Mouse (Mus musculus): Measurements from ENCODE around the gene Mettl3.
"Not testable (repeated sequence)": the region's sequence is repeated elsewhere in the genome, so short reads cannot be mapped to it uniquely, and the experiment has no call there.

Gene Mettl3

DNA sequence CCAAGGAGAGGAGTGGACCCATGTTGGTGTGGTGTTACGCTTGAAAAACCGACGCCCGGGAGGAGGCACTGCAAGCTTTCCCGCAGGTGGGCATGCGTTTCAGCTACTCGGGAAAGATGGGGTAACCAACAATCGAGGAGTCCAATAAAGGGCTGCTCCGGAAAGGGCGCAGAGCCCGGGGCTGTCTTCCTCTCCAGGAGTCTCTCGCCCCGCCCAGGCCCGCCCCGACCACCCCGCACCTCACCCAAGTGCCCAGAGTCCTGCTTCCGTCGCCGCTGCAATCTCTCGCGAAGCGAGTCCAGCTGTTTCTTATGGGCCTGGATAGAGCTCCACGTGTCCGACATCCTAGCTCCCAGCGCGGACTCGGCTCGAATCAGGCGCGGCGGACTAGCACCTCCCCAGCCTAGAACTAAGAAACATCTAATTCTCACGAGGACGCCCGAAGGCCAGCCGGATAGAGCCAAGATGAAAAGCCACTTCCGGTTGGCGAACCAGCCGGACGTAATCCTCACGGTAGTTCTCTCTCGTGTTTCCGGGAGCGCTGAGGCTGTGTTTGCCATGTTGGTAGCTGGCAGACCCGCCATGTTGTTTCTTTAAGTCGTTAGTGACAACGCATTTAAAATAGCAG, at the start of gene Mettl3:
Gene Mettl3, minus strand, starts transcription at position 485 of the 628 bp plus-strand sequence.
- DNase-seq: peak; percentile 92

DNA sequence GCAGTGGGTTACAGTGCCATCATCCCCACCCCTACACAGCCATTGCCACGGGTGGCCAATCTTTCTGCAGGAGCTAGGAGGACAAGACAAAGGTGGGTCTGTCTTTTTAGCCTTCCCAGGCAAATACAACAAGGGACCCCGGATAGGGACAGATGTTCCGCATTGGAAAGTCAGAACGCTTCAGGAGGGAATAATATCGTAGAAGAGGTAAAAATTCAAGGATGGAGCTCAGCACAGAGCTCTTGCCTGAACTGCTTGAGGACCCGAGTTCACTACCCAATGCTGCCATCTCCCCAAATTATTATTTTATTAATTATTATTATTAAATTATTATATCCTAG, 34.6 kb upstream of the Mettl3 start:
- DNase-seq: no peak

DNA sequence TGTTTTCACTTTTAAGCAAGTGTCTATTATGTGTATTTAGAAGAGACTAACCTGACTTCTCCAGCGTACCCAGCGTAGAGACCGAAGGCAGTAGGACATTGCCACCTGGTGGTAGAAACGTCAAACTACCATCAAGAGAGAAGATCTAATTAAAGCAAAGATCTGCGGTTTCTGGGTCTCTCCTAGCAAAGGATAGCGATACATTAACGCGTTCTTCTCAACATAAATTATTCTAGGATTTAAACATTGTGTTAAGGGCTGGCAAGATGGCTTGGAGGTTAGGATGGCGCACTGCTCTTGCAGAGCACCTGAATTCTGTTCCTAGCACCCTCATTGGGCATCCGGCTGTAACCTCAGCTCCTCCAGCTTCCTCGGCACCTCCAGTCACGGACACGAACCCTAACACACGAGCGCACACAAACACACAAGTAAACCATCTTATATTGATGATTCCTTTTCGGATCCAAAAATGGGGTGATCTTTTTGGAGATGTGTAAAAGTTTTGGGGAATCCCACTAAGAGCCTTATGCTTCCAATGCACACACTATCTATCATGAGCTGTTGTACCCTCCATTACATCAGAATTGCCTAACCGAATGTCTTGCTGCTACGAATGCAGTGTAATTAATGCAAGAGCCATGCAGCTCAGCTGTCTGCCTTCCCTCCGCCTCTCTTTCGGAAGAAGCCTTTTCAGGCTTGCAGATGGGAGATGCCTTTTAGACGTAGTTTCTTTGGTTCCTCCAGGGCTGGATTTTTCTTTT, 34.0 kb upstream of the Mettl3 start:
- peak; percentile 43 for DNase-seq

DNA sequence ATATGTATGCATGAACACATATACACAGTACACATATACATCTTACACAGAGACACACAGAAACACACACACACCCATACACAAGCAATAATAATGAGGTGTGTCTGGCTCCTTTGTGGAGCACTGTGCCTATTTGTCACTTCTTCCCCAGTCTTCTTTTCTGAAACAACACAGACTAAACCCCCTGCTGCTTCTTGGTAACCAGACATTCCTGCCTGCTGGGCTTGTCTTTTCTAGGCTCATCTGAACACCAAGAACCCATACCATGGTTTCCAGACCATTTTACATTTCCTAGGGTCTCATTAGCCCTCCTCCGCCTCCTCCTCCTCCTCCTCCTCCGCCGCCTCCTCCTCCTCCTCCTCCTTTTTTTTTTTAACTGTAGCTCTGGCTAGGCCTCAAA, 27.2 kb upstream of the Mettl3 start:
- DNase-seq: no peak

DNA sequence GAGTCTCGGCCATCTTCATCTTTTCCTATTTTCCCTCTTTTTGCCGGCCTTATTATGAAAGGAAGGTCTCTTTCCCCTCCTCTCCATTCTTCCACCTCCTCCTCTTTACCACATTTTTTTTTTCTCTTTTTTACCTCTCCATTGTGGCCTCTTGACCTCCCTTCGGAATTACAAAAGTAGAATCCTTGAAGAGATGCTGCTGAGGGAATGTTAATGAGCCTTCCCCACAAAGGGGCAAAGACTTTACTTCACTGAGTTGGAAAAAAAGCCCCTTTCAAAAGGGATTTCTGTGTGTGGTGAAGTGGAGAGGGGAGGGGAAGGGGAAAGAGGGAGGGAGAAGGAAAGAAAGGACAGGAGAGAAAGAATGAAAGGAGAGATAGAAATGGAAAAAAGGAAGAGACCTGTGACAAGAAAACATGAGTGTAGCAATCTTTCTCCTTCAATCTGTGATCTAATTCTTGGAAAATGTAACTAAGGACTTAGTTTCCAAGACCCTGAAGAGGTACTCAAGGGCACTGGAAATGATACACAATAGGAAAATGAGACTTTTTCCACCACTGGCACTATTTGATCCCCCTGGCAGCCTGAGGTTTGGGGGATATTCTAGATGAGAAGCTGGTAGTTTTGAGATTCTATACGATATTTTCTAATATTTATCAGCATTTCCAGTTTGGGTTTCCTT, 26.3 kb upstream of the Mettl3 start:
- DNase-seq: no peak

DNA sequence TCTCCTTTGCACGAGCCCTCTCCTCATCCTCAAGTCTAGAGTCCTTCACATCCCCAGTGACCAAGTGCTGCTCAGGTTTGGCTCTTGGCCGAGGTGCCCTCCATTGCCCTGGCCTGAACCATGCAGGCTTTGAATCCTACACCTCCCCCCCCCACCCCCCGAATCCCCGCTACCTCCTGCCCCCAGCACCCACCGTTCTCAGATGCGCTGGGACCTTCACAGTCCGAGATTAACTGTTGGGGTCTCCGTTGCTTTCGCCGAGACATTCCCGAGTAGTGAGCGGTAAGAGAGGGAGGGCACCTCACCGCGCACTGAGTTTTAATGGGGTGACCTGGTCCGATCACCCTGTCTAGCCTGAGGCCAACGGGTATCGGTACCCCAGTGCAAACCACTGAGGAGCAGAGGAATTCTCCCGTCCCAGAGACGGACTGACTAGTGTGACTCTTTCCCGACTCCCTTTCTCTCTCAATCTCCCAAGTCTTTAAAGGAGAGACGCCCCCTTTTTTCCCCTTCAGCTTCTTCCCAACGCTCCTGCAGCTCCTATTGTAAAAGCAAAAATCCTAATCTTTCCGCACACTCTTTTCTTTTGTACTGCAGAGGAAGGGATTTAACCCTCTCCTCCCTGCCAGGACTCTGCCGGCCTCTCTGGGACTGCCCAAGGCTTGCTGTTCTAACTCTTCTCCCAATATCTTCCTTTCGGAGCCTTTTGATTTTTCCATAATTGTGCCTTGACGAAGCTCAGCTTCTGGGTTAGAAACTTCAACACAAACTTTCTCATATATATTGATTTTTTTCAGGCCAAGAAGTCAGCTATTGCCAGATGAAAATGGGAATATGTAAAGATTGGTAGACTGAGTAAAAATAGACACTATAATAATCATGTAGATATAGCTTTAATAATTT, 23.2 kb upstream of the Mettl3 start, which contains the start of gene Sall2:
Gene Sall2, minus strand, starts transcription at position 853 of the 903 bp plus-strand sequence.
- DNase-seq: no peak

DNA sequence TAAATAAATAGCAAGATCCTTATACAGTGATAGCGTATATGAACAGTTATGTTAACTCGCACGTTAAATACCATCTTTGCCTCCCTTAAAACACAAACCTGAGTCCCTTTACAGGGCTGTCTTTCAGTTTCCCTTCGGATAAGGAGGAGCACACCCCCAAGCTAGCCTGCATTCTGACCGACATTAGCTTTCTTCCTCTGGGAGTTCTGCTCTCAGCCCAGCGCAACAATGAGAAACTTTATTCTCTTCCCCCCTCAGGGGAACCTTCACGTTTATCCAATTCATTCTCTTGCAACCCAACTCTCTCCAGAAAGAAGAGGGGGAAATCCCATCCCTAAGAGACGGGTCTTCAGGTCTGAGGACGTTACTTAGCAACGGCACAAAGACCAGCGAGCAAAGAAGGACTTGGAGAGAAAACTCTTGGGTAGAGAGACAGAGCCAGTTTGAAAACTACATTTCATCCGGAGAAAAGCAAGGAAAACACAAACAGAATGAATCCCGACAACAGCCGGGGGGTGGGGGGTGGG, 22.5 kb upstream of the Mettl3 start:
- DNase-seq: no peak

DNA sequence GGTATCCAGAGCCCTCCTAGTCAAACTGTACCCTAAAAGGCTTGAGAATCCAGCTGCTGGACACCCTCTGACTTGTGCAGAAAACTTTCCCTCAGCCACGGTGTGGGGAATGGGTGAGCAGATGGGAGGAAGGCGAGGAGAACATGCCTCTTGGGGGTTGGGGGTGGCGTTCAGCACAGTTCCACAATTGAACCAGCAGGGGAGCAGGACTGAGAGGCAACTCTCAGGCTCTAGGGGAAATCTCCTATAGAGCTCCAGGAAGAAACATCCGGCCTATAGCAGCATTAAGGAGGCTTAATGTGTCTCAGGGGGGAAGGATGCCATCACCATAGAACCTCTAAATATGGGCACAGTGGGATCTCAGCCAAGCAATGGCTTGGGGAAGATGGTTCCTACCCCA, 21.0 kb upstream of the Mettl3 start:
- DNase-seq: no peak

DNA sequence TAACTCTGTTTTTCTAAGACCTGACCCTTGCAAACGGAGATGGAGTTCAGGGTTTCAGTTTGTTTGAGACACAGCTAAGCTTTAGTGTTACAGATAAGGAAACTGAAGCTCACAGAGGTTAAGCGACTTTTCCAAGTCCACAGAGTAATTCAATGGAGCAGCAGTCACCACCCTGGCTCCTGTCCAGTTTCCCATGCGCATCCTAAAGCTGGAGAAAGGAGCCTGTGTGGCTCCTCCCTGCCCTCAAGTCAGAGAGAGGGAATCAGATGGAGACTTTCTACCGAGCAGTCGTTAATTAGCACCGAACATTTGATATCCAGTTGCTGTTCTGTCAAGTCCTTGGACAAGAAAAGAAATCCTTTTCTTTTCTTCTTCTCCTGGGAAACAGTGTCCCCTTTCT, 14.4 kb upstream of the Mettl3 start:
- DNase-seq: no peak

DNA sequence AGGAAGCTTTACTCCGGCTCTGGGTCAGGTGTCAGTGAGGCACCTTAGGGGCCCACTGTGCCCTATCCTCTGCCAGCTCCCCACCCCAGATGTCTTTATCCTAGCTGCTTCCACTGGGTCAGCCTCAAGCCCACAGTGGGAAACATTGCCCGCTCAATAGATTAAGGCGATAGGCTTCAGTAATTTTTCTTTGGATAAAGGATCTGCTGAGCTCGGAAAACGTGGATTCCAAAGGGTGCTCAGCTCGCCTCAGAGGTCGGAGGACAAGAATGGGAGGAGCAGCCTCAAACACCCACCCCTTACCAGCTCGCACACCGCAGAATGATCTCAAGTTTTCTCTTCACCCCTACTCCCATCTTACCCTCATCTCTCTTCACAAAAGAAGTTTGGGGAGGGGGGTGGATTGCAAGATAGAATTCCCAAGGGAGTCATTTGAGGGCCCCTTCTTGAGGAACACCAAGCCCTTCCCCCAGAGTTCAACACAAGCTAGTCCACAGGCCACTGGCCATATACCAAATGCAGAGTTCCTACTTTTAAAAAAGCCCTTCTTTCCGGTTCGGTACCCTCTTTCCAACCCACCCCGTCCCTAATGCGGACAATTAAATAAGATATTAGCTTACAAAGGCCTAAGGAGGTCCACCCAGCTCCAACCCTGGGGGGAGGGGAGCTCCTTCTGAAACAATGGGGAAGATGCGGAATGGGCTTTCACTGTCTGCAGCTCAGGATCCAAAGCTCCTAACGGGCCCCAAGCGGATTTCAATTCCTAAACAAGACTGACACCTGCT, 11.7 kb upstream of the Mettl3 start:
- no peak for DNase-seq

DNA sequence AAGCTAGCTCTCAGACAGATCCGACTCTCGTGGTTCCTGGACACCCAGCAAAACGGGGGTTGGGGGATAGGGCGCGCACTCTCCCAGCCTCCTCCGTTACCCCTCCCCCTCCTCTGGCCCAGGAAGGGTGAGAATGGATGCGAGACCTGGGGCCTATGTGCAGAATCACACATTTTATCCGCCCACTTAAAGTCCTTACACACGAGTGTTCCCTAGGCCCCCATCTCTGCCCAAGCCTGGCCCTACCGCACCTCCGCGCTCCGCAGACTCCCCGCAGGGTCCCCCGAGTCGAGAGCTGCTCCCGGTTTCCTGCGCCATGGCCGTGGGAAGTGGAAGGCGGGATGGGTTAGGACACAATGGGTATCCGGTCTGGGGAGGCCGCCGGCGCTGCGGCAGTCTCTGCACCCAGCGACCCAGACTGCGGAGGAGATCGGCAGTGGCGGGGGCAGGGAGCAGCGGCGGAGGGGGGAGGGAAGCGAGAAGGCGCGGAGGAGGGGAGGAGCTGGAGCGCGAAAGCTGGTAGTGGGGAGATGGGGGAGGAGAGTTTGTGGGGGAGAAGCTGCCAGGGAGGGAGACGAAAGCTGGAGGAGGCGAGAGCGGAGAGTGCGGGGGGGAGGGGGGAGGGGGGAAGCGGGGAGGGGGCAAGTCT, 11.0 kb upstream of the Mettl3 start:
- DNase-seq: peak; percentile 65

DNA sequence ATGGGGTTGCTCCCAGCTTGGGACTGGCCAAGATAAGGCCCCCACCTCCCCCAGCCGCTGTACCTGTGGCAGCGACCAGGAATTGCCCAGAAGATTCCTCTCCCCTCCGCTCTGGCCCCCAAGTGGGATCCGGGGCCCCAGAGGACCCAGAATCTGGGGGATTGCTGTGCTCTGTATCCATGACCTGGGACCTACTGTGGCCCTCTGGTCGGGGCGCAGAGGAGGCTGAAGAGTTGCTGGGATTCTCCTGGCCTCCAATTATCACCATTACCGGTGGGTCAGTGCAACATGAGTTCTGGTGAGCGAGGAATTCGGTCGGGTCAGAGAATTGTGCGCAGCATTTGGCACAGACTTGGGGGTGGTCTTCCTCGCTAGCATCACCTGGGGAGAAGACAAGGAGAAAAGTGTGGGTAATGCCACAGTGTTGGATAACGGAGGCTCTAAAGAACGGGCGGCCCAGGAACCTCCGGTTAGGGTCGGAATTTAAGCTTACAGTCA, 10.4 kb upstream of the Mettl3 start:
- no peak for DNase-seq

DNA sequence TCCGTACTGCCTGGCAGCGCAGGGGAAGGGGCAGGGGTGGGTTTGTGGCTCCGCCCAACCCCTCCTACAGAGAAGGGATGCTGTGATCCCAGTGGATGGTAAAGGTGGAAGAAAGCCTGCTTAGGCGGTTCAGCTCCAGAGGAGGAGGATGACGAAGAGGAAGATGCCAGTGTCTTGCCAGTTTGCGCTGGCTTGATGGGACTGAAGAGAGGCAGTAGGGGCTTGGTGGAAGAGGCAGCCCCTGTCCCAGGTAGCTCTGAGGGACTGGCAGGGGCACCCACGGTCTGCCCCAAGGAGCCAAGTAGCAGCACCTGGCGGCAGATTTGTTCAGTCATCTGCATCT, 9.9 kb upstream of the Mettl3 start:
- no peak for DNase-seq

DNA sequence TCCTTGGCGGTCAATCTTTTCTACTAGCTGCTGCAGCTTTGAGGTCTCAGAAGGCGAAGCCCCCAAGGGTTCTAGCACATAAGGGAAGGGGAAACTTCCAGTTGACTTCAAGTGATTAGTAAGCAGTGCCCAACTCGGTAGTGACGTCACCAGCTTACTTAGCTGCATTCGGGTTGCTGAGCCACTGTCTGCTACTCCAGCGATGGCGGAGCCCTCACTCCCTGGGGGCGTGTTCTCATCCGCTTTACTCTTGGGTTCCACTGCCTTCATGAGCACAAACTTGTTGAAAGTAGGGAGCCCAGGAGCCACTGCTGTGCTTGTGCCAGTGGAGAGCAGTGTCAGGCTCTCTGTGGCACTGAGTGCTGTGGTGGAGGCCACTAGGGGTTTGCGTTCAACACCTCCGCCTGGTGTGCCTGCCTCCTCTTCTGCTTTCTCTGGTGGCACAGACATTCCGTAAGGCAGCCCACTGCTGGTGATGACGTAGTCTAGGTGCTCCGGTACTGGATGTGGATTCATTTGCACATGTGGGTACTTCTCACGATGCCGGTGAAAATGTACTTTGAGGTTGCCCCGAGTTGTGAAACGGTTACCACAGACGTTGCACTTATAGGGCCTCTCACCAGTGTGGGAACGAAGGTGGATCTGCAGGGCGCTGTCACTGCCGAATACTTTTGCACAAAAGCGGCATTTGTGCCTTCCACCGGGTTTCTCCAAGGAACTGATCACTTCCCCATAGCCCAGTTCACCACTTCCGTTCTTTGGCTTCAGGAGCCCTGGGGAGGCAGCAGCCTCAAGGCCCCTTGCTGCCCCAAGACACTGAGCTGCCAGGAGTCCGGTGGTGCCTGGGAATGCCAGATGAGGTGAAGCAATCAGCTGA, 9.2 kb upstream of the Mettl3 start:
- DNase-seq: no peak

DNA sequence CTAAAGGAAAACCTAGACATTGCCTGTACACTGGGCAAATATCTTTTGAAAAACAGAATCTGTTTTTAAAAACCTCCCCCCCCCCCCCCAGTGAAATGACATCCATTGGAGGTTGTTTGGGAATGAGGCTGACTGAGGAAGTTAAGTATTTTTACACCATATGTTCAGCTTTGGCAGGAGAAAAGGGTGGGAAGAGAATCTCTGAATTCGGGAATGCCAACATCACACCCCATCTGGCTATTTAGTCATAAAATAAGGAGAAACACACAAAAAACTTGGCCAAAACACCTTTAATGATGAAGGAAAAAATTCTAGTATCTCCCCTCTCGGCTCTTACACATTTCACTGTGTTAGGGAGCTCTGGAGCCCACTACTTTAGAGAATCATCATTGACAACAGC, 6.0 kb upstream of the Mettl3 start:
- DNase-seq: no peak

DNA sequence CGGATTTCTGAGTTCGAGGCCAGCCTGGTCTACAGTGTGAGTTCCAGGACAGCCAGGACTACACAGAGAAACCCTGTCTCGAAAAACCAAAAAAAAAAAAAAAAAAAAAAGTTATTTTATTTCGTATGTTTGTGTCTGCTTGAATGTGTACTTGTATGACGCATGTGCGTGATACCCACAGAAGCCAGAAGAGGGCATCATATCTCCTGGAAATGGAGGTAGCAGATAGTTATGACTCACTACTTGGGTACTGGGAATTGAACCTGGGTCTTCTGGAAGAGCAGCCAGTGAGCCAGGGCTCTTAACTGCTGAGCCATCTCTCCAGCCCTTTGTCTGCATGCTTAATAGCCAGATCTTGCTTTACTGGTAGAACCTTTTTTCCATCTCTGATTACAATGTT, 5.4 kb upstream of the Mettl3 start:
- peak; percentile 23 for DNase-seq

DNA sequence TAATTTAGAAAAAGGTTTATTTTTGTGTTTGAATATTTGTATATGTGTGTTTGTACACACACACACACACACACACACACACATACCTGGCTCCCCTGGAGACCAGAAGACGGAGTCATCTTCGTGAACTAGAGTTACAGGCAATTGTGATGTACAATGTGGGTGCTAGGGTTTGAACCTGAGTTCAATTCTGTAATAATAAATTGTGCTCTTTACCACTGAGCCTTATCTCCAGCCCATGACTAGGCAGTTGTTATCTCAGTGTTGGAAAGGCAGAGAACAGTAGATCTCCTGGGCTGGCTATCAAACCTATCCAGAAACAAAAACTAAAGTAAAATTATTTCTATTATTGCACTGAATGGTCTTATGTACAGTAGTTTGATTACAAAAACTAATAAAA, 1.2 kb upstream of the Mettl3 start:
- DNase-seq: peak; percentile 50

DNA sequence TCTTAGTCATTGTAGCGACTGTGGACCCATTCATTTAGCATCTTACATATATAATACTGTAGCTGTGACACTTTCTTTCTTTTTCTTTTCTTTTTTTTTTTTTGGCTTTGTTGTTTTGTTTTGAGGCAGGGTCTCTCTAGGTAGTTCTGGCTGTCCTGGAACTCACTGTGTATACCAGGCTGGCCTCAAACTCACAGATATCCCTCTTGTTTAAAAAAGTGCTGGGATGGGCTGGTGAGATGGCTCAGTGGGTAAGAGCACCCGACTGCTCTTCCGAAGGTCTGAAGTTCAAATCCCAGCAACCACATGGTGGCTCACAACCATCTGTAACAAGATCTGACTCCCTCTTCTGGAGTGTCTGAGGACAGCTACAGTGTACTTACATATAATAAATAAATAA, 1.4 kb downstream of the Mettl3 start:
- DNase-seq: not testable (repeated sequence)

DNA sequence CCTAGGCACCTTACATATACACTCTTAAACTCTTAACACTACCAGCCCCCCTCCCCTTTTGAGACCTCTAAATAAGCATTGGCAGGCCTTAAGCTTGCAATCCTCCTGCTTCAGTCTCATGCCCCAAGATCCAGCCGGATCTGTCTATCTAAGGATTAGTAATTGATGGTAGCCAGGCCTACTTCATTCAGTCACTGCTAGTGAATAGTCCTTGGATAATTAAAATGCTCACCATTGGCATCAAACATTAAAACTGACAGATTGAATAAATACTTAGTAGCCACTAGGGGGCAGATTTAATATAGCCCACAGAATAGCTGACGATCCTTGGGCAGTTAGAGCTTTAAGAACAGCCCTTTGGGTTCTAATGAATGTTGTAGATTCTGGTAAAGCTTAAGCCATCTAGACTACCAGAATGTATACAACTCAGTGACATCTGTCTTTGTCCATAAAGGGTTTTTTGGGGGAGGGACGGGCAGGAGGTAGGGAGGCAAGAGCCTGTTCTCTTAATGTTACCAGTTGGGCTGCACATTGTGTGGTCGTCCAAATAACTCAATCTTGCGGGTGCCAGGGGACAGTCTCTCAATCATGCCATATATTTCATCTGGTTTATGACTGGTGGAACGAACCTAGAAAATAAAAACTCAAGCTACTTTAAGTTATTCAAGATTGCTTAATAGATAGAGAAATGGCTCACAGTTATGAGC, 9.2 kb downstream of the Mettl3 start:
- DNase-seq: no peak

DNA sequence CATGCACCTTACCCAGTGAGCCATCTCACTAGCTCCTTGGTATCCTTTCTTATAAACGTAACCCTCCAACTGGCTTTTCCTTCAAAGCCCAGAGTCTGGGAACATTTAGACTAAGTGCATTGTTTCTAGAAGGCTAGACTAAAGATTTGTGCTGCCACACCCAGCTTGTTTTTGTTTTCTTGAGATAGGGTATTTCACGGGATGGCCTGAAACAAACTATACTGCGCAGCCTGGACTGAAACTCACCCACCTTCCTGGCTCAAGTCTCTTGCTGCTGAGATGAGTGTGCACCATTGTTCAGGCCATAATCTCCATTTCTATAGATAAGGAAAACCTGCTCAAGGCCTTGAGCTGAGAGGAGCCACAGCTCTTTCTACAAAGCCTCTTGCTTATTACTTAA, 20.7 kb downstream of the Mettl3 start:
- no peak for DNase-seq
